Mouse (Mus musculus): ENCODE measurements at regions not wholly inside any gene's neighbourhood (a gene's known extent, or its start where the extent isn't known, plus 50 kb on each side); places are given as distances from the start of the nearest gene placed in this dataset.

DNA sequence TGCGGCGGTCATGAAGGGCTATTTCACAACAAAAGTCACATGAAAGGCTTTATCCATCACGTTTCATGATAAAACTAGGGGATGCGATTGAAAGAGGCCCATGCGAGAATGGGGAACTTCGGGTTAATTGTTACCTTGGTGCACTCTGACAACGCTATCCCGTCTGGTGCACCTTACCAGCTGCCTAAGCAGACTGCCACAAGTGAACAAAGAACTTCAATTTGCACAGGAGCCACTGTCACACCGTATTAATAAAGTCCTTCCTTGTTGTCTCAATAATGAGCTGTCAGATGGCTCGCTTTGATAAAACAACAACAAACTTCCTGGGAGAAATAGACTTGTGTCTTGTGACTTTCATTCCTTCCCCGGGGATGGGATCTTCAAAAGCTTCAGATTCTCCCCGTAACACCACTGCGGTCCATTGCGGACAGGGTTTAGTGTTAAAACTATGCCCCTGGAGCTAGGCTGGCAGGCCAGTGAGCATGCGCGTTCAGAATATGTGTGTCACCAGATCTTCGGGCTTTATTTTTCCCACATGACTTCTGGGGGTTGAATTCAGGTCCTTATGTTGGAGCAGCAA, 165.8 kb downstream of the Samd5 start:
- Histone ChIP-seq H3K36me3 (ENCODE audit: inconsistent target) (no peaks in the 10 kb centered on the region), H3K4me3 (ENCODE audit: inconsistent target) (no peak overlapping the region), H3K27ac (no peak overlapping the region), H3K79me2 (ENCODE audit: inconsistent target) (no peaks in the 10 kb centered on the region)
- WGBS (ENCODE audit: missing documents): 91% methylated on average over 17 of the region's 17 CpGs

DNA sequence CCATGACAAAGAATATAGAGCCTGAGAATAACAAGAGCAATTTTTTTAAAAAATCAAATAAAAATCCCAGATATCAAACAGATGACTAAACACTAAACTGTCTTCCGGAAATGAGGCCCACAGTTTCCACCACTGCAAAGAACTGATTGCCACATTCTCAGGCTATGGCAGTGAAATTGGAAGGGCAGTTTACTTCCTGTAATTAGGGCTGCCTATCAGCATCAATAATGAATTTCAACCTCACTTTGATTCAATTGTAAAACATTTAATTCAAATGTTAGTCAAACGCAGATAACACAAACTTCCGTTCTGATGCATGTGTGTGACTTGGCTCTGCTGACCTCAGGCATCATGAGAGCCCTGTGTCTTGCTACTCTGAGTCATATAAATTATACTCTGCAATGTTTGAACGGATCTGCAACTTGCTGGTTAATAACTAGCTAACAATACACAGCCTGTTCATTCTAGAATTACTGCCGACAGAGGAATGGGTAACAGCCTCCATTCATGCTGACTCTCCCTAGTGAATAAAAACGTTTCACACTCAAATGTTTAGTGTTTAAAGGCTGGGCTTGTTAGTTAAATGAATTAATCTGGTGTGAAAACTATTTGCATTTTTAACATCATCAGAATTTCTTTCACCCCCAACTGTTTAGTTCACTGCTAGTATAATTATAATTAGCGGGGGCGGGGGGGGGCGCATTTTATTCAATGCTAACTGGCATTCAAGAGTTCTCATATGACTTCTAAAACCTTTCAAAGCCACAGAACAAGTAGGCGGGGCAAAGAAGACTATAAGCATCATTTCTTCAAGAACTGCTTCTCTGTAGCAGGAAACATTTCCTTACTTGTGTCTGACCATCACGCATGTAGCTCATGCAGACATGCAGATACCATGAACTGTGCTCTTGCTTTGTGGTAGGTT, 171.2 kb downstream of the Samd5 start:
- WGBS (ENCODE audit: missing documents): 81% methylated on average over 11 of the region's 11 CpGs
- Histone ChIP-seq H3K27ac (no peak overlapping the region), H3K79me2 (ENCODE audit: inconsistent target) (no peaks in the 10 kb centered on the region), H3K4me3 (ENCODE audit: inconsistent target) (no peak overlapping the region), H3K36me3 (ENCODE audit: inconsistent target) (no peaks in the 10 kb centered on the region)

DNA sequence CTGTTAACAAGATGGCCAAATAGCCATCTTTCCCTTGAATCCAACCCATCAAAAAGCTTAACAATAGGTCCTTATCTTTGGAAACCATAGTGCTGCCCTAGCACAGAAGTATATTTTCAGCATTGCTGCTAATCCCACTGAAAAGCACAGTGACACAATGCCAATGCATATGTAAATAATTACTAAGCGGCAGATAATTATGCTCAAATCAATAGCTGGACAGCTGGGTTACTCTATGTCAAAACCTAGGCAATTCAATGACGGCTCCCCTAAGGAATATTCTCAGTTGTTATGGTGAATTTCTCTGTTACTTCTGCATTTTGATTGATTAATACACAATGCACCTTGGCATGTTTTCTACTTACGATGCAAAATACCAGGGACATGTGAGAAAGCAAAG, 176.5 kb downstream of the Samd5 start:
- WGBS (ENCODE audit: missing documents): 95% methylated on average over 3 of the region's 3 CpGs
- Histone ChIP-seq H3K36me3 (ENCODE audit: inconsistent target) (no peaks in the 10 kb centered on the region), H3K27ac (no peak overlapping the region), H3K4me3 (ENCODE audit: inconsistent target) (no peak overlapping the region), H3K79me2 (ENCODE audit: inconsistent target) (no peaks in the 10 kb centered on the region)

DNA sequence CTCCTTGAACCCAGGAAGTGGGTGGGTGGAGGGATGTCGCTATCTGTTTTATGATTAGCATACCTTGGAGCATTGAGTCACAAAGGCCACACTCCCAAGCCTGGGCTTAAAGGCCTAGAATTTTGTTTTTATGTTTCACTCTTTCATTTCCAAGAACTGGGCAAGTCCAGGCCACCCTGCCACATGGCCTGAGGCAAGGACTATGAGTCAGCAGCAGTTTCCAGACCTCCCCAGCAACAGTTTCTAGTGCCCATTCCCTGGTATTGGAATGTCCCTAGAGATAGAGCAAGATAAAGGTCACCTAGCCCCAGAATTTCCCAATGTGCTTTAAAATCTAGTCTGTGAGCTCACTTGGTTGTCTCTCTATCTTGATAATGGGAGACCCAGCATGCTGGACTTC, 178.0 kb downstream of the Samd5 start:
- no peaks in the 10 kb centered on the region for H3K79me2 ChIP-seq (ENCODE audit: inconsistent target)
- H3K27ac ChIP-seq: no peak overlapping the region
- no peak overlapping the region for H3K4me3 ChIP-seq (ENCODE audit: inconsistent target)
- H3K36me3 ChIP-seq (ENCODE audit: inconsistent target): no peaks in the 10 kb centered on the region
- 80% methylated on average over 1 of the region's 1 CpGs for WGBS (ENCODE audit: missing documents)

DNA sequence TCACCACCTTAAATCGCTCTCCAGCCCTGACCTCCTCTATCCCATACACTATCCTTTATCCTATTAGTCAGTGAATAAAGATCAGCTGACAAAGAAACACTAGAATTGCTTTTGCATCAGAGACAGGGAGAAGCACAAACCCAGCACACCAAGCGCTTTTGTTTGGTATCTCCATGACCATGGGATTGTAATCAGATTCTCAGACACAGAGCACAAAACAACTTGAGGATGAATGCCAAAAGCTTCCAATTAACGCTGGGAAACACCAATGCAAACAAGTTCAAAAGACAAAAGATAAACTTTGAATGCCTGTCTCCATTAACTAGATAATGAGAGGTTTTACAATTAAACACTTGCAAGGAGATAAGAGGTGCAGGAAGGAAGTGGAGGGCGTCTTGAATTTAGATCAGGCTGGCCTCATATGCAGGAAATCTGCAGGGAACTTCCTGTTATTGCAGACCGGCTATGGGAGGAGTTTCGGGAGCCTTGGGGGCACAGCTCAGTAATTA, 179.8 kb downstream of the Samd5 start:
- Histone ChIP-seq H3K4me3 (ENCODE audit: inconsistent target) (no peak overlapping the region), H3K79me2 (ENCODE audit: inconsistent target) (no peaks in the 10 kb centered on the region), H3K36me3 (ENCODE audit: inconsistent target) (no peaks in the 10 kb centered on the region), H3K27ac (no peak overlapping the region)
- 46% methylated on average over 6 of the region's 6 CpGs for WGBS (ENCODE audit: missing documents)

DNA sequence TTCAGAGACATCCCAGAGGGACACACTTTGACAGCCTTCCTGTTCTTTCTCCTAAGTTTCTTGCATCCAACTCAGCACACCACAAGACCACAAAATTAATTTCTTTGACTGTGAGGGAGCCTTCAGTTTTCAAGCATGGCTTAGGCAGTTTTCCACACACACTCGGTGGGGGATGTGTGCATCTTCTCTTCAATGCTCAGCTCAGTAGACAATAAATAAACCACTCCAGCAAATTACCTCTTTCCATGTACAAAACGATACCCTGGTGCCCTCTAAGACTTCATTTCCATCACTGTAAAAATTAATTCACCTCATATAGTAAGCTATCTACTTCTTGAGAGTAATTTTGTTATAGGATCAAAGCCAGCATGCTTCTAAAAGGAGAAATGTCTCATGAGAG, 184.6 kb downstream of the Samd5 start:
- no peak overlapping the region for H3K27ac ChIP-seq
- H3K4me3 ChIP-seq (ENCODE audit: inconsistent target): no peak overlapping the region
- WGBS (ENCODE audit: missing documents): 77% methylated on average over 2 of the region's 2 CpGs
- H3K79me2 ChIP-seq (ENCODE audit: inconsistent target): no peaks in the 10 kb centered on the region
- no peaks in the 10 kb centered on the region for H3K36me3 ChIP-seq (ENCODE audit: inconsistent target)

DNA sequence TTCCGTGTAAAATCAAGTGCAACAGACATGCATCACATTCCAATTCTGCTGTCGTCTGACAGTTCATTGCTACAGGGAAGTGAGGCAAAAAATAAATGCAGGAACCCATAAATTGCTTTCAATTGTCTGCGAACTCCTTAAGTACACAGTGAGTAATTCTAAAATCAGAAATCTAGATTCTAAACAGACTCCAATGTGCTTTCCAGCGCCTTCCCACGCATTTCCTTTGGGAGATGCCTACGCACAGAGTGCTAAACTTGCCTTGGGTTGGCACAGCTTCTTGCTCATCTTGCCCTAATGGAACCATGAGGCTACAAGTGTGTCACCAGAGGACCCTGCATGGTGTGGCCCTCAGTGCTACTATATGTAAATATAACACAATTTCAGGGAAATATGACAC, 212.6 kb downstream of the Samd5 start:
- no peak overlapping the region for H3K4me3 ChIP-seq (ENCODE audit: inconsistent target)
- WGBS (ENCODE audit: missing documents): 91% methylated on average over 6 of the region's 6 CpGs

DNA sequence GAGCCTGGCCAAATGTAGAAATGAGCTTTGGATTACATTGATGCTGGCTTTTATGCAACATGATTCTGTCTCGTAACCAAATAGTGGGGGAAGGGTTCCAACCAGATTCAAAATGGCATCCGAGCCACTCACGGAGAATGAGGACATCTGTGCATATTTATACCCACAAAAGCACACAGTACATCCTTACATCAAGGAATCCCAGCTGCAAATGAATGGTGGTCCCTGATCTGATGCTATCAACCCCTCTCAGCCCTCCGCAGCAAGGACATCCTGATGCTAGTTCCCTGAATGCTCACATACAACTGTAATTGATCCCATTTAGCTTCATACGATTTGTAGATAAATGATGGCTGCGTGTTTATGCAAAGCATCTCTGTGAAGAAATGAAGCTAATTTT, 215.9 kb downstream of the Samd5 start:
- Histone ChIP-seq H3K27ac (no peak overlapping the region), H3K36me3 (ENCODE audit: inconsistent target) (no peaks in the 10 kb centered on the region), H3K4me3 (ENCODE audit: inconsistent target) (no peak overlapping the region), H3K79me2 (ENCODE audit: inconsistent target) (no peaks in the 10 kb centered on the region)
- 95% methylated on average over 6 of the region's 6 CpGs for whole genome bisulfite sequencing (ENCODE audit: missing documents)

More for the DNA sequence above, 212.6 kb downstream of the Samd5 start:
- Histone ChIP-seq H3K79me2 (ENCODE audit: inconsistent target) (no peaks in the 10 kb centered on the region), H3K27ac (no peak overlapping the region), H3K36me3 (ENCODE audit: inconsistent target) (no peaks in the 10 kb centered on the region)

DNA sequence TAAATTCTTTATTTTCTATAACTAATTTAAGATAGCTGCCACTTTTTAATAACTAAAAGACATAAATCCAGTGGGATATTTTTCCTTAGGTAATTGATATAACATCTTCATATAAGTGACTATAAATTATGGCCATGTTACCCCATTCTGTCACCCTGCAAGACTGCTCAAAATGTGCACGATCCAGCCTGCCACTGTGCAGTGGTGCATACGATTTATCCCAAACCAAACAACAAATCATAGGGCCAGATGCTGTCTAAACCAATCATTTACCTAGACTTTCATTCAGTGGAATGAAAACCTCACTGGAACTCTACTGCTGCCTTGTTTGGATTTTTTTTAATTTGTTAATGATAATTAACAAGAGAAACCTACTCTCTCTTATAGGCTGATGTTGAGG, 216.5 kb downstream of the Samd5 start:
- Histone ChIP-seq H3K79me2 (ENCODE audit: inconsistent target) (no peaks in the 10 kb centered on the region), H3K4me3 (ENCODE audit: inconsistent target) (no peak overlapping the region), H3K27ac (no peak overlapping the region), H3K36me3 (ENCODE audit: inconsistent target) (no peaks in the 10 kb centered on the region)
- 92% methylated on average over 2 of the region's 2 CpGs for WGBS (ENCODE audit: missing documents)

DNA sequence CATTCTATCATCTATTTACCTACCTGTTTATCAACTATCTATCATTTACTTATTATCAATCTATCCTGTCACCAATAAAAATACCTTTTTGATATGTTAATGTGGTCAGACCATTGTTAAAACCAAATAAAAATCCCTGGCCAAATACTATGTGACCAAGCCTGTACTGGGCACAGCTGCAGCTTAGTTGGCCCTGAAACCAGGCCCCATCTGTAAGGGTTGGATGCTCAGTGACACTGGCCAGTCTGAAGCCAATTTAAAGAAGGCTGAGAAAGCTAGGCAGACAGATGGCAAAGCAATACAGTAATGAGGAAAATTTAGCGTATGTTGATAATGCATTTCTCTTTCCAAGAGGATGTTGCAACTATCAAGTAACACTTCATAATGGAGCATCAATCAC, 217.8 kb downstream of the Samd5 start:
- WGBS (ENCODE audit: missing documents): 73% methylated on average over 1 of the region's 1 CpGs
- H3K79me2 ChIP-seq (ENCODE audit: inconsistent target): no peaks in the 10 kb centered on the region
- no peak overlapping the region for H3K27ac ChIP-seq
- no peak overlapping the region for H3K4me3 ChIP-seq (ENCODE audit: inconsistent target)
- no peaks in the 10 kb centered on the region for H3K36me3 ChIP-seq (ENCODE audit: inconsistent target)

DNA sequence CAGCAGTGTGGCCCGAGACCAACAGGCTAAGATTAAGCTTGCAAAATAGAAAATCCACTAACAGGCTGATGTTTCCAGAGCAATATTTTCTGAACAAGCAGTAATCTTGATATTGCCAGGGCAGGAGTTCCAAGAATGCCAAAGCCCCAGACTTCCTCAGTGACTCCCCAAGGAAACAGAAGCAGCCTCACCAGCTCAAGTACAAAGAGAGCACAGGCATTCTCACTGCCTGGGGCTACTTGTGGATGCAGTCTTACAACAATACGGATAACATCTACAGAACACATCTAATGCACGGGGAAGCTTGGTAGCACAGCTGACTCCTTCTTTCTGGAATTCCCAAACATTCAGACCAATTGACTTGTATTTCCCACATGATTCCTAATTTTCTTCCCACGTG, 235.9 kb downstream of the Samd5 start:
- WGBS (ENCODE audit: missing documents): 93% methylated on average over 4 of the region's 4 CpGs
- Histone ChIP-seq H3K79me2 (ENCODE audit: inconsistent target) (no peaks in the 10 kb centered on the region), H3K27ac (no peak overlapping the region), H3K4me3 (ENCODE audit: inconsistent target) (no peak overlapping the region), H3K36me3 (ENCODE audit: inconsistent target) (no peaks in the 10 kb centered on the region)

DNA sequence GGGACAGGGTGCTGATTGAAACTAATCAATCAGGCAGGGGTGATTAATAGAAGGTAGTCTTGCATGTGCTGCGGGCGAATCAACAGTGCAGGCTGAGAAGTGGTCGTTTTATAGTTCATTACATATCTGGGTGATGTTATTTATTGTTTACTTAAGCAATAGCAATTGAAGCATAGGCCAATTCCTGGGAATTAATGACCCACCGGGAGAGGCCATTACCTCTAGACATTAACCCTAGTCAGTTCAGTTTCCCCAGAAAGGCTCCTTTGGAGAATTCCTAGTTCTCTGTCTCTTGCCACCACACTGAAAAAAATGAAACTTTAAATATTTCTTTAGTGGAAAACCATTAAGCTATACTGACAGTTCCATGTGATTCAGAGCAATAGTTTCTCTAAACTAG, 236.6 kb downstream of the Samd5 start:
- Histone ChIP-seq H3K27ac (no peak overlapping the region), H3K4me3 (ENCODE audit: inconsistent target) (no peak overlapping the region), H3K79me2 (ENCODE audit: inconsistent target) (no peaks in the 10 kb centered on the region), H3K36me3 (ENCODE audit: inconsistent target) (no peaks in the 10 kb centered on the region)
- 86% methylated on average over 4 of the region's 4 CpGs for WGBS (ENCODE audit: missing documents)

DNA sequence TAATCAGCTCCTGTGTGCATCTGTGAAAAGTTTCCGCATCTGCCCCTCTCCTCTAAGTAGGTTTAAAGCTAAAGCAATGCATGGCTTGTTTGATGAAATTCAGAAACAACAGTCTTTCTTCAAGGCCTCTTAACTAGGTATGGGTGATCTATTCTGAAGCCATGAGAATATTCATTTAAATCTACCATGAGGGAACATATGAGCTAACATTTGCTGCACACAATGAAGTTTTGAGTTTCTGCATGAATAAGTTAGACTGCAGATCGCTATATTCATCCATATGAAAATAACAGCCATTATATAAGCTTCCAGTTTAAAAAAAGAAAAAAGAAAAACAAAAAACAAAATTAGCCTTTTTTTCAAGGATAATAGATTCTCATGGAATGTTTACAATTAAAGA, 245.9 kb downstream of the Samd5 start:
- no peak overlapping the region for H3K4me3 ChIP-seq (ENCODE audit: inconsistent target)
- no peaks in the 10 kb centered on the region for H3K79me2 ChIP-seq (ENCODE audit: inconsistent target)
- H3K36me3 ChIP-seq (ENCODE audit: inconsistent target): no peaks in the 10 kb centered on the region
- no peak overlapping the region for H3K27ac ChIP-seq
- 93% methylated on average over 2 of the region's 2 CpGs for WGBS (ENCODE audit: missing documents)

DNA sequence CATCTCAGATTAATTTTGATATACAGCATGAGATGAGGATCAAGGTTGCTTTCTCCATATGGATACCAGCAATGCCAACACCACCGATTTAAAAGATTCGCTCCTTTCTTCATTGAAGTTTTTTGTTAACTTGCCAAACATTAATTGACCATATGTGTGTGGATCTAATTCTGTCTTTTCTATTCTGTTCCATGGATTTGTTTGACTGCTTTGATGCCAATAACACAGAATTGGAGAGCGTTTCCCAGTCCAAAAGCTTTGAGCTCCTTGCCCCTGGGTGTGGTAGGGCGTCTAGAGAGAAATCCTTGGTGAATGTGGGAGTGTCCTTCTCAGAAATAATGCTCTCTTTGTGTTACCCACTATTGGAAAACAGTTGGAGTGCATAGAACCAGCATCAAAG, 254.3 kb downstream of the Samd5 start:
- Histone ChIP-seq H3K27ac (no peak overlapping the region), H3K4me3 (ENCODE audit: inconsistent target) (no peak overlapping the region), H3K79me2 (ENCODE audit: inconsistent target) (no peaks in the 10 kb centered on the region), H3K36me3 (ENCODE audit: inconsistent target) (no peaks in the 10 kb centered on the region)
- 93% methylated on average over 4 of the region's 4 CpGs for WGBS (ENCODE audit: missing documents)

DNA sequence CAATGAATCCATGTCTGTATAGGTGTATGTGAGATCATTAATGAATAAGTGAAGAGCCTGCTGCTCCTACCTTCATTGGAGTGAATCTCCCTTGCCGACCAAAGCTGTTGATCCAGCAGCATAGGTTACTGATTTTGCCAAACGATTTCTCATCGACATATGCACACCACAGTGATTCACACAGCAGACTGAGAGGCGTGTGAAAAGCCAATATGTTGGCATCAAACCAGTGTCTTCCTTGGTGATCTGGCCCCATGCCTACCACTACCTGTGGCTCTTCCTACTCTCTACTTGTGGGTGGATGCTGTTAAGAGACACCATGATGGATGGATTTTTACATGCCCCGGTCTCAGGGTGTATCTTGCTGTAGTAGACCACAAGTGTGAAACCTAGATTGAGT, 258.3 kb downstream of the Samd5 start:
- Histone ChIP-seq H3K4me3 (ENCODE audit: inconsistent target) (no peak overlapping the region), H3K36me3 (ENCODE audit: inconsistent target) (no peaks in the 10 kb centered on the region), H3K27ac (no peak overlapping the region), H3K79me2 (ENCODE audit: inconsistent target) (no peaks in the 10 kb centered on the region)
- WGBS (ENCODE audit: missing documents): 89% methylated on average over 5 of the region's 5 CpGs
